Mouse (Mus musculus) liver, embryonic 13.5 days (tissue): Measurements from ENCODE around the gene Ferd3l. TPM values are rescaled to one million over a fixed set of nuclear protein-coding genes. Genes with fewer than 3 reads are reported as not detected.
A peak's percentile ranks its signal among the peaks of the same experiment; 100 is the strongest.

Source experiments
- ATAC-seq: fragments of 200-750 bp; cut with Nextera tagmentation; 2 replicates; pipeline ENCODE4 v1.8.0; 2017; ENCODE audit warnings: low read depth, mild to moderate bottlenecking, moderate number of reproducible peaks, moderate library complexity
- DNase-seq: peaks from one replicate; pipeline ENCODE4 v3.0.0; 2022
- H3K27ac ChIP-seq: fragments of 300-500 bp; sonication (generic); 2 replicates; pipeline ENCODE4 v1.5.1; 2015; ENCODE audit warnings: moderate library complexity, mild to moderate bottlenecking, inconsistent platforms
- H3K27me3 ChIP-seq: fragments of 300-500 bp; sonication (generic); 2 replicates; pipeline ENCODE4 v1.6.1; 2015; ENCODE audit warnings: mild to moderate bottlenecking, inconsistent platforms
- H3K36me3 ChIP-seq: fragments of 300-500 bp; sonication (generic); 2 replicates; pipeline ENCODE4 v1.6.1; 2015; ENCODE audit warnings: mild to moderate bottlenecking, inconsistent platforms
- H3K4me1 ChIP-seq: fragments of 300-500 bp; sonication (generic); replicated peaks from 2 replicates; pipeline ENCODE4 v1.6.1; 2015; ENCODE audit warnings: inconsistent platforms
- H3K4me2 ChIP-seq: fragments of 300-500 bp; sonication (generic); 2 replicates; pipeline ENCODE4 v1.6.1; 2015; ENCODE audit warnings: inconsistent platforms, mild to moderate bottlenecking, moderate library complexity
- H3K4me3 ChIP-seq: fragments of 300-500 bp; sonication (generic); replicated peaks from 2 replicates; pipeline ENCODE4 v1.5.1; 2015; ENCODE audit warnings: mild to moderate bottlenecking, inconsistent platforms
- H3K9ac ChIP-seq: fragments of 300-500 bp; sonication (generic); 2 replicates; pipeline ENCODE4 v1.6.1; 2015; ENCODE audit warnings: mild to moderate bottlenecking, inconsistent platforms
- H3K9me3 ChIP-seq: fragments of 300-500 bp; sonication (generic); replicated peaks from 2 replicates; pipeline ENCODE4 v1.6.1; 2016; ENCODE audit warnings: inconsistent platforms
- WGBS: fragments of 180-500 bp; shearing (Covaris S2); methylation state at CpG from one replicate; pipeline ENCODE4 v1.1.7; 2015; ENCODE audit not compliant: insufficient replicate concordance; 5-methylcytosine and 5-hydroxymethylcytosine counted together
- polyA plus RNA-seq: library from polyadenylated mRNA; unstranded; fragments of >200 nt; fragmentation: Nextera tagmentation; extraction: Ambion mirVana; gene quantifications from 2 replicates; pipeline ENCODE4 v1.2.1, GENCODE M21; 2015

The Ferd3l gene
- polyA plus RNA-seq, 1 experiment from 2014 or later: not detected

- no peak for DNase-seq
- peak; percentile 26; the same call in 1 of the 2 replicates for ATAC-seq
- peaks cover 11% of the 10 kb centered on the region; the same call in 1 of the 2 replicates for H3K4me1 ChIP-seq
- under 1% methylated on average over 67 of the region's 105 CpGs for WGBS
- no peak within 1 kb of the TSS for H3K27ac ChIP-seq
- H3K9me3 ChIP-seq: no peaks in the 10 kb centered on the region
- H3K36me3 ChIP-seq: no peaks in the 10 kb centered on the region
- peaks cover 88% of the 10 kb centered on the region for H3K27me3 ChIP-seq
- H3K4me2 ChIP-seq: peak within 1 kb of the TSS; percentile 60
- peak within 1 kb of the TSS; percentile 52 for H3K4me3 ChIP-seq
- H3K9ac ChIP-seq: peak within 1 kb of the TSS; percentile 33; the same call in 1 of the 2 replicates
Observed at GRCm38 (mm10) chr12:33957400-33958240, 29.4 kb downstream of the Ferd3l start, which contains the start of gene Twist1. Twist1 (plus strand) TSS chr12:33957671.

- Histone ChIP-seq H3K36me3 (no peaks in the 10 kb centered on the region), H3K9me3 (no peaks in the 10 kb centered on the region), H3K27ac (no peak overlapping the region), H3K9ac (peak overlapping the region; percentile 33; the same call in 1 of the 2 replicates), H3K4me1 (peaks cover 11% of the 10 kb centered on the region; the same call in 1 of the 2 replicates), H3K4me2 (peak overlapping the region; percentile 60), H3K4me3 (peak overlapping the region; percentile 52), H3K27me3 (peaks cover 92% of the 10 kb centered on the region)
- ATAC-seq (no peak), DNase-seq (no peak)
- WGBS: under 1% methylated on average over 56 of the region's 56 CpGs
Observed at GRCm38 (mm10) chr12:33958241-33959194, 30.3 kb downstream of the Ferd3l start.

- DNase-seq: no peak
- H3K4me1 ChIP-seq: peaks cover 11% of the 10 kb centered on the region; the same call in 1 of the 2 replicates
- H3K27ac ChIP-seq: no peak overlapping the region
- peaks cover 94% of the 10 kb centered on the region for H3K27me3 ChIP-seq
- H3K9ac ChIP-seq: no peak overlapping the region
- H3K4me2 ChIP-seq: no peak overlapping the region
- H3K4me3 ChIP-seq: no peak overlapping the region; the same call in 1 of the 2 replicates
- no peaks in the 10 kb centered on the region for H3K36me3 ChIP-seq
- ATAC-seq: no peak
- 9% methylated on average over 6 of the region's 6 CpGs for WGBS
- no peaks in the 10 kb centered on the region for H3K9me3 ChIP-seq
Observed at GRCm38 (mm10) chr12:33959206-33959605, 31.0 kb downstream of the Ferd3l start.

GRCm38 (mm10) chr12:33959846-33960245, 31.6 kb downstream of the Ferd3l start:
- 29% methylated on average over 3 of the region's 3 CpGs for WGBS
- H3K4me1 ChIP-seq: peaks cover 11% of the 10 kb centered on the region; the same call in 1 of the 2 replicates
- H3K4me2 ChIP-seq: no peak overlapping the region
- H3K36me3 ChIP-seq: no peaks in the 10 kb centered on the region
- DNase-seq (no peak), ATAC-seq (no peak)
- H3K27ac ChIP-seq: no peak overlapping the region
- H3K9me3 ChIP-seq: no peaks in the 10 kb centered on the region
- H3K9ac ChIP-seq: no peak overlapping the region
- H3K4me3 ChIP-seq: no peak overlapping the region
- peaks cover 94% of the 10 kb centered on the region for H3K27me3 ChIP-seq

GRCm38 (mm10) chr12:33961013-33961412, 32.8 kb downstream of the Ferd3l start:
- Histone ChIP-seq H3K36me3 (no peaks in the 10 kb centered on the region), H3K27ac (no peak overlapping the region), H3K4me2 (no peak overlapping the region), H3K4me1 (peaks cover 11% of the 10 kb centered on the region; the same call in 1 of the 2 replicates), H3K9me3 (no peaks in the 10 kb centered on the region), H3K4me3 (no peak overlapping the region), H3K9ac (no peak overlapping the region), H3K27me3 (peaks cover 93% of the 10 kb centered on the region)
- DNase-seq (no peak), ATAC-seq (no peak)
- WGBS: 38% methylated on average over 5 of the region's 5 CpGs

- peaks cover 93% of the 10 kb centered on the region for H3K27me3 ChIP-seq
- no peak overlapping the region for H3K4me2 ChIP-seq
- no peak overlapping the region for H3K4me3 ChIP-seq
- no peak for DNase-seq
- H3K4me1 ChIP-seq: peaks cover 7% of the 10 kb centered on the region; the same call in 1 of the 2 replicates
- no peak overlapping the region for H3K9ac ChIP-seq
- WGBS: 30% methylated on average over 17 of the region's 17 CpGs
- no peak overlapping the region for H3K27ac ChIP-seq
- H3K9me3 ChIP-seq: no peaks in the 10 kb centered on the region
- ATAC-seq: no peak
- no peaks in the 10 kb centered on the region for H3K36me3 ChIP-seq
Observed at GRCm38 (mm10) chr12:33962118-33962772, 34.0 kb downstream of the Ferd3l start.

- H3K9ac ChIP-seq: no peak overlapping the region
- peaks cover 6% of the 10 kb centered on the region; the same call in 1 of the 2 replicates for H3K4me1 ChIP-seq
- H3K36me3 ChIP-seq: no peaks in the 10 kb centered on the region
- no peak overlapping the region for H3K27ac ChIP-seq
- H3K4me2 ChIP-seq: no peak overlapping the region
- ATAC-seq (no peak), DNase-seq (no peak)
- H3K4me3 ChIP-seq: no peak overlapping the region
- H3K9me3 ChIP-seq: no peaks in the 10 kb centered on the region
- H3K27me3 ChIP-seq: peaks cover 93% of the 10 kb centered on the region
- 39% methylated on average over 9 of the region's 9 CpGs for WGBS
Observed at GRCm38 (mm10) chr12:33962773-33963130, 34.5 kb downstream of the Ferd3l start.

GRCm38 (mm10) chr12:33963671-33964369, 35.6 kb downstream of the Ferd3l start:
- H3K27ac ChIP-seq: no peak overlapping the region
- no peaks in the 10 kb centered on the region for H3K36me3 ChIP-seq
- H3K4me2 ChIP-seq: no peak overlapping the region
- H3K27me3 ChIP-seq: peaks cover 93% of the 10 kb centered on the region
- no peak for DNase-seq
- ATAC-seq: no peak
- H3K9me3 ChIP-seq: no peaks in the 10 kb centered on the region
- H3K9ac ChIP-seq: no peak overlapping the region
- no peaks in the 10 kb centered on the region for H3K4me1 ChIP-seq
- H3K4me3 ChIP-seq: no peak overlapping the region
- 22% methylated on average over 15 of the region's 15 CpGs for WGBS

- Histone ChIP-seq H3K9me3 (no peaks in the 10 kb centered on the region), H3K4me2 (no peak overlapping the region), H3K4me1 (no peaks in the 10 kb centered on the region), H3K27ac (no peak overlapping the region), H3K36me3 (no peaks in the 10 kb centered on the region), H3K27me3 (peaks cover 93% of the 10 kb centered on the region), H3K9ac (no peak overlapping the region), H3K4me3 (no peak overlapping the region)
- 24% methylated on average over 2 of the region's 2 CpGs for WGBS
- ATAC-seq (no peak), DNase-seq (no peak)
Observed at GRCm38 (mm10) chr12:33964427-33964826, 36.2 kb downstream of the Ferd3l start.

GRCm38 (mm10) chr12:33965661-33966360, 37.6 kb downstream of the Ferd3l start:
- Histone ChIP-seq H3K4me3 (no peak overlapping the region), H3K9ac (no peak overlapping the region), H3K27me3 (peaks cover 92% of the 10 kb centered on the region), H3K4me1 (no peaks in the 10 kb centered on the region), H3K9me3 (no peaks in the 10 kb centered on the region), H3K36me3 (no peaks in the 10 kb centered on the region), H3K4me2 (no peak overlapping the region), H3K27ac (no peak overlapping the region)
- ATAC-seq (no peak), DNase-seq (no peak)
- WGBS: 9% methylated on average over 5 of the region's 5 CpGs
